Mouse (Mus musculus): ENCODE results near the gene Ppm1h. TPM values are rescaled to one million over a fixed set of nuclear protein-coding genes. Genes with fewer than 3 reads are reported as not detected.
"Not testable (repeated sequence)": the region's sequence is repeated elsewhere in the genome, so short reads cannot be mapped to it uniquely, and the experiment has no call there.

Gene Ppm1h
- polyA plus RNA-seq, 1 experiment from 2014 or later: 1.8 TPM

GRCm38 (mm10) chr10:122937380-122937779 is 258.8 kb downstream of the Ppm1h start:
- H3K4me1 ChIP-seq (replicated peaks; ENCODE audit: control insufficient read depth, insufficient read depth, low read length): peaks cover 11% of the 10 kb centered on the region; the same call in 1 of the 2 replicates
- H3K4me3 ChIP-seq (ENCODE audit: low read depth, low read length); H3K4me2 ChIP-seq; H3K27ac ChIP-seq (ENCODE audit: low read depth, low read length); H3K9me3 ChIP-seq (ENCODE audit: control insufficient read depth, low read length); H3K36me3 ChIP-seq (ENCODE audit: control insufficient read depth, insufficient read depth, low read length); H3K27me3 ChIP-seq (replicated peaks; ENCODE audit: control insufficient read depth, insufficient read depth, low read length); ATAC-seq (replicated peaks; ENCODE audit: low FRiP score); H3K9ac ChIP-seq (ENCODE audit: low read depth, low read length); DNase-seq (ENCODE audit: low spot score): not testable (repeated sequence)
- no CpG with 5 or more reads among the region's 4 CpGs for WGBS

- Histone ChIP-seq H3K4me2 (no peak overlapping the region), H3K27me3 (replicated peaks; ENCODE audit: control insufficient read depth, insufficient read depth, low read length) (no peaks in the 10 kb centered on the region), H3K27ac (ENCODE audit: low read depth, low read length) (no peak overlapping the region), H3K4me3 (ENCODE audit: low read depth, low read length) (no peak overlapping the region), H3K36me3 (ENCODE audit: control insufficient read depth, insufficient read depth, low read length) (no peaks in the 10 kb centered on the region), H3K9ac (ENCODE audit: low read depth, low read length) (no peak overlapping the region), H3K9me3 (ENCODE audit: control insufficient read depth, low read length) (no peaks in the 10 kb centered on the region), H3K4me1 (replicated peaks; ENCODE audit: control insufficient read depth, insufficient read depth, low read length) (no peaks in the 10 kb centered on the region)
- DNase-seq (ENCODE audit: low spot score) (no peak), ATAC-seq (replicated peaks; ENCODE audit: low FRiP score) (no peak)
- 87% methylated on average over 10 of the region's 10 CpGs for WGBS
Observed at GRCm38 (mm10) chr10:122939546-122939945, 261.0 kb downstream of the Ppm1h start.

GRCm38 (mm10) chr10:122942771-122943170 is 264.2 kb downstream of the Ppm1h start:
- Histone ChIP-seq H3K27me3 (replicated peaks; ENCODE audit: control insufficient read depth, insufficient read depth, low read length) (no peaks in the 10 kb centered on the region), H3K4me1 (replicated peaks; ENCODE audit: control insufficient read depth, insufficient read depth, low read length) (no peaks in the 10 kb centered on the region), H3K4me3 (ENCODE audit: low read depth, low read length) (no peak overlapping the region), H3K4me2 (no peak overlapping the region), H3K9me3 (ENCODE audit: control insufficient read depth, low read length) (no peaks in the 10 kb centered on the region), H3K9ac (ENCODE audit: low read depth, low read length) (no peak overlapping the region), H3K27ac (ENCODE audit: low read depth, low read length) (no peak overlapping the region), H3K36me3 (ENCODE audit: control insufficient read depth, insufficient read depth, low read length) (no peaks in the 10 kb centered on the region)
- ATAC-seq (replicated peaks; ENCODE audit: low FRiP score) (no peak), DNase-seq (ENCODE audit: low spot score) (no peak)
- 84% methylated on average over 7 of the region's 7 CpGs for WGBS

DNA sequence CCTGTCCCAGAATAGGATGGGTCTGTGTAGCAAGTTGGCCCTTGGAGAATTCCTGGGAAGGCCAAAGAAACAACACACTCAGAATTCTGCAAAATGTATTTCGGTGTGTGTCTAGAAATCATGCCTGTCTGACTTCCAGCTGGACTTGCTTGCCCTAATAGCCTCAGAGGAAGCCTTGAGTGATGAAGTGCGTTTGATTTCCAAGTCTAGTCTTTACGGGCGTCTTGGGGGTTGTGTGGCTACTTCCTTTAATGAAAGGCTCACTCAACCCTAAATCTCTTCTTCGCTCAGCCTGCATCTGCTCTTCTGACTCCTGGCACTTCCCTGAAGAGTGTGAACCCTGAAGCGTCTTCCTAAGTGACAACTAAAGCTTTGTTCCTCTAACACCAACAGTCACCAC is 265.3 kb downstream of the Ppm1h start:
- WGBS: 49% methylated on average over 6 of the region's 6 CpGs
- no peak for ATAC-seq (replicated peaks; ENCODE audit: low FRiP score)
- no peaks in the 10 kb centered on the region for H3K4me1 ChIP-seq (replicated peaks; ENCODE audit: control insufficient read depth, insufficient read depth, low read length)

GRCm38 (mm10) chr10:122944888-122945287 is 266.3 kb downstream of the Ppm1h start:
- WGBS: 60% methylated on average over 5 of the region's 5 CpGs
- Histone ChIP-seq H3K4me1 (replicated peaks; ENCODE audit: control insufficient read depth, insufficient read depth, low read length) (no peaks in the 10 kb centered on the region), H3K4me3 (ENCODE audit: low read depth, low read length) (no peak overlapping the region), H3K9me3 (ENCODE audit: control insufficient read depth, low read length) (no peaks in the 10 kb centered on the region), H3K9ac (ENCODE audit: low read depth, low read length) (no peak overlapping the region), H3K36me3 (ENCODE audit: control insufficient read depth, insufficient read depth, low read length) (no peaks in the 10 kb centered on the region), H3K4me2 (no peak overlapping the region), H3K27ac (ENCODE audit: low read depth, low read length) (no peak overlapping the region), H3K27me3 (replicated peaks; ENCODE audit: control insufficient read depth, insufficient read depth, low read length) (no peaks in the 10 kb centered on the region)
- no peak for DNase-seq (ENCODE audit: low spot score)
- no peak for ATAC-seq (replicated peaks; ENCODE audit: low FRiP score)

More for the DNA sequence above, 265.3 kb downstream of the Ppm1h start:
- no peaks in the 10 kb centered on the region for H3K36me3 ChIP-seq (ENCODE audit: control insufficient read depth, insufficient read depth, low read length)
- no peak overlapping the region for H3K4me3 ChIP-seq (ENCODE audit: low read depth, low read length)
- no peak overlapping the region for H3K27ac ChIP-seq (ENCODE audit: low read depth, low read length)
- H3K27me3 ChIP-seq (replicated peaks; ENCODE audit: control insufficient read depth, insufficient read depth, low read length): no peaks in the 10 kb centered on the region
- H3K9ac ChIP-seq (ENCODE audit: low read depth, low read length): no peak overlapping the region
- H3K4me2 ChIP-seq: no peak overlapping the region
- H3K9me3 ChIP-seq (ENCODE audit: control insufficient read depth, low read length): no peaks in the 10 kb centered on the region
- DNase-seq (ENCODE audit: low spot score): no peak

GRCm38 (mm10) chr10:122950966-122951365 is 272.4 kb downstream of the Ppm1h start:
- ATAC-seq (replicated peaks; ENCODE audit: low FRiP score): no peak
- H3K9ac ChIP-seq (ENCODE audit: low read depth, low read length): no peak overlapping the region
- H3K36me3 ChIP-seq (ENCODE audit: control insufficient read depth, insufficient read depth, low read length): no peaks in the 10 kb centered on the region
- no peaks in the 10 kb centered on the region for H3K27me3 ChIP-seq (replicated peaks; ENCODE audit: control insufficient read depth, insufficient read depth, low read length)
- WGBS: 90% methylated on average over 6 of the region's 6 CpGs
- no peak for DNase-seq (ENCODE audit: low spot score)
- H3K4me3 ChIP-seq (ENCODE audit: low read depth, low read length): no peak overlapping the region
- H3K4me2 ChIP-seq: no peak overlapping the region
- H3K27ac ChIP-seq (ENCODE audit: low read depth, low read length): no peak overlapping the region
- no peaks in the 10 kb centered on the region for H3K4me1 ChIP-seq (replicated peaks; ENCODE audit: control insufficient read depth, insufficient read depth, low read length)
- no peaks in the 10 kb centered on the region for H3K9me3 ChIP-seq (ENCODE audit: control insufficient read depth, low read length)

- WGBS: 82% methylated on average over 9 of the region's 9 CpGs
- no peak for ATAC-seq (replicated peaks; ENCODE audit: low FRiP score)
Observed at GRCm38 (mm10) chr10:122953576-122953975, 275.0 kb downstream of the Ppm1h start.

DNA sequence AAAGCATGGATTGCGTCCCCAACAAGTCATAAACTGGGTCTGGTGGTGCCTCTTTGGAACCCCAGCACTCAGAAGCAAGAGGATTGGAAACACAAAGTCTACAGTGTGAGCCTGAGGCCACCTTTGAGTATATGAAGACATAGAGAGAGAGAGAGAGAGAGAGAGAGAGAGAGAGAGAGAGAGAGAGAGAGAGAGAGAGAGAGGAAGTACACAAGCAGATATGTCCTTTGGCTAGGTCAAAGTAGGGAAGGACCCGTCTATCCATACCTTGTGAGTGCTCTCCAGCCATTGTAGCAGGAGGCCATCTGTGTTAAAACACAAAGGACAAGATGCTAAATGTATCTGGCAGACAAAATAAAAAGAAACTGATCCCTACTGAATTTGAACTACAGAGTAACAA is 279.4 kb downstream of the Ppm1h start:
- no peak for ATAC-seq (replicated peaks; ENCODE audit: low FRiP score)
- H3K27ac ChIP-seq (ENCODE audit: low read depth, low read length): no peak overlapping the region
- H3K9ac ChIP-seq (ENCODE audit: low read depth, low read length): no peak overlapping the region
- DNase-seq (ENCODE audit: low spot score): no peak
- no peaks in the 10 kb centered on the region for H3K4me1 ChIP-seq (replicated peaks; ENCODE audit: control insufficient read depth, insufficient read depth, low read length)
- no peaks in the 10 kb centered on the region for H3K27me3 ChIP-seq (replicated peaks; ENCODE audit: control insufficient read depth, insufficient read depth, low read length)
- H3K36me3 ChIP-seq (ENCODE audit: control insufficient read depth, insufficient read depth, low read length): no peaks in the 10 kb centered on the region
- H3K4me3 ChIP-seq (ENCODE audit: low read depth, low read length): no peak overlapping the region
- WGBS: 75% methylated on average over 2 of the region's 2 CpGs
- no peaks in the 10 kb centered on the region for H3K9me3 ChIP-seq (ENCODE audit: control insufficient read depth, low read length)
- no peak overlapping the region for H3K4me2 ChIP-seq

More at GRCm38 (mm10) chr10:122953576-122953975, 275.0 kb downstream of the Ppm1h start:
- Histone ChIP-seq H3K4me2 (no peak overlapping the region), H3K27ac (ENCODE audit: low read depth, low read length) (no peak overlapping the region), H3K4me3 (ENCODE audit: low read depth, low read length) (no peak overlapping the region), H3K9ac (ENCODE audit: low read depth, low read length) (no peak overlapping the region), H3K27me3 (replicated peaks; ENCODE audit: control insufficient read depth, insufficient read depth, low read length) (no peaks in the 10 kb centered on the region), H3K9me3 (ENCODE audit: control insufficient read depth, low read length) (no peaks in the 10 kb centered on the region), H3K4me1 (replicated peaks; ENCODE audit: control insufficient read depth, insufficient read depth, low read length) (no peaks in the 10 kb centered on the region), H3K36me3 (ENCODE audit: control insufficient read depth, insufficient read depth, low read length) (no peaks in the 10 kb centered on the region)
- no peak for DNase-seq (ENCODE audit: low spot score)

DNA sequence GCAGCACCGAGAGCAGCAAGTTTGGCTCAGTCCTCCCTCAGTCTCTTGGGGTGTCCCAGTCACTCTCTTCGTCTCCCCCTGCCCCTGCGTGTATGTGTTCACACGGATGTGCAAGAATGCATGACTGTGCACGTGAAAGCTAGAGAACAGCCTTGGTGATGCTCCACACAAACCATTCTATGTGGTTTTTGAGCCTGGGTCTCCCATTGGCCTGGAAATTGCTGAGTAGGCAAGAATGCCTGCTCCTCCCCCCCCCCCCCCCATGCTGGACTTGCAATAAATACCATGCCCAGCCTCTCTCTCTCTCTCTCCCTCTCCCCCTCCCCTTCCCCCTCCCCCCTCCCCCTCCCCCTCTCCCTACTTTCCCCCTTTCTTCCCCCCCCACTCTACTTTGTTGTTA is 280.1 kb downstream of the Ppm1h start:
- no peaks in the 10 kb centered on the region for H3K9me3 ChIP-seq (ENCODE audit: control insufficient read depth, low read length)
- H3K4me2 ChIP-seq: no peak overlapping the region
- ATAC-seq (replicated peaks; ENCODE audit: low FRiP score) (no peak), DNase-seq (ENCODE audit: low spot score) (no peak)
- H3K4me1 ChIP-seq (replicated peaks; ENCODE audit: control insufficient read depth, insufficient read depth, low read length): no peaks in the 10 kb centered on the region; the same call in 1 of the 2 replicates
- no peak overlapping the region for H3K9ac ChIP-seq (ENCODE audit: low read depth, low read length)
- no peak overlapping the region for H3K4me3 ChIP-seq (ENCODE audit: low read depth, low read length)
- 85% methylated on average over 5 of the region's 5 CpGs for WGBS
- H3K27me3 ChIP-seq (replicated peaks; ENCODE audit: control insufficient read depth, insufficient read depth, low read length): no peaks in the 10 kb centered on the region; the same call in 1 of the 2 replicates
- no peak overlapping the region for H3K27ac ChIP-seq (ENCODE audit: low read depth, low read length)
- H3K36me3 ChIP-seq (ENCODE audit: control insufficient read depth, insufficient read depth, low read length): no peaks in the 10 kb centered on the region
